Mouse (Mus musculus): ENCODE results near the gene Otud5. TPM values are rescaled to one million over a fixed set of nuclear protein-coding genes. Genes with fewer than 3 reads are reported as not detected.

Gene Otud5
- polyA plus RNA-seq, 1 experiment from 2014 or later: 44.2 TPM

DNA sequence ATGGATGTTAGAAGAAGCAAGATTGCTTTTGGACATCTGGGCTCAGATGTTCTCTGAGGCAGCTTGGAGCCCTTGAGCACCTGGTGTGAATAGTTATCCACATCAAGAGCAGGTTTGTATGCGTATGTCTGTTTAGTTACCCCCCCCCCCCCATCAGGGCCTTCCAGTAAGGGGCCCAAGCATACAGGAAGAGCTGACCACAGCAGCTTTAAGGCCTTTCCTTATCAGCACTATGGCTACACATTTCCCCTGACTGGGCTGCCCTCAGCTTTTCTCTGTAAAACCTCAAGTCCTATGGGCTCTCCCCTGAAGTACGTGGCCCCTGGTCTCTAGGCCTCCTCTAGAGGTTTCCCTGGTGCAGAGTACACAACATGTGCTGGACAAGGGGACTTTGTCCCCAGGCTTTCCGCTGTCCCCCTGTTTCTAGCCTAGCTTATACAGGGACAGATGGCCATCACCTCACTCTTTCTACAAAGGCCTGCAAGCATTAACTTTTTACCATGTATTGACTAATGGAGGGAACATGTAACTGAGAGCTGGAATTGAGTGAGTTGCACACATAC lies 18.1 kb downstream of the Otud5 start:
- no peak overlapping the region for H3K9ac ChIP-seq
- WGBS: 84% methylated on average over 3 of the region's 3 CpGs

DNA sequence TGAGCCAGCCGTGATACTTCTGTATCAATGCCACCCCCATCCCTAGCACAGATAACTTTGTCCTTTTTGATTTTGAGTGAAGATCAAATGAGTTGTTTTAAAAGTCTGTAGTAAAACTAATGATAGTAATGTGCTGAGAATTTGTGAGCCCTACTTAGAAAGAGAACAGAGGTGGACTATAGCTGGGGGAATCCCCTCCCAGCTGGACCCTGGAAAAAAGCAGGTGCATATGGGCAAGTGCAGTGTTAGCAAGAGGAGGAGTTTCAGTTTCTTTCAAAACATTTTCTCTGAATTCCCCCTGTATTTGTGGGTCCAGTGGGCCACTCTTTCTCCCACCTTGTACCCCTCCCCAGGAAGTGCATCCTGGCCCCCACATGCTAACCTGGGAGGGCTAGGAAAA lies 22.0 kb downstream of the Otud5 start:
- Histone ChIP-seq H3K27ac (no peak overlapping the region), H3K4me1 (replicated peaks) (no peaks in the 10 kb centered on the region), H3K4me2 (no peak overlapping the region), H3K27me3 (no peaks in the 10 kb centered on the region), H3K36me3 (peaks cover 14% of the 10 kb centered on the region), H3K4me3 (no peak overlapping the region), H3K9me3 (no peaks in the 10 kb centered on the region), H3K9ac (no peak overlapping the region)
- ATAC-seq (ENCODE audit: low FRiP score): no peak
- 74% methylated on average over 1 of the region's 1 CpGs for WGBS

More for the DNA sequence above, 18.1 kb downstream of the Otud5 start:
- no peak overlapping the region for H3K4me2 ChIP-seq
- no peaks in the 10 kb centered on the region for H3K4me1 ChIP-seq (replicated peaks)
- no peak overlapping the region for H3K27ac ChIP-seq
- H3K36me3 ChIP-seq: peaks cover 10% of the 10 kb centered on the region
- no peak for ATAC-seq (ENCODE audit: low FRiP score)
- no peaks in the 10 kb centered on the region for H3K27me3 ChIP-seq
- H3K9me3 ChIP-seq: no peaks in the 10 kb centered on the region
- no peak overlapping the region for H3K4me3 ChIP-seq

DNA sequence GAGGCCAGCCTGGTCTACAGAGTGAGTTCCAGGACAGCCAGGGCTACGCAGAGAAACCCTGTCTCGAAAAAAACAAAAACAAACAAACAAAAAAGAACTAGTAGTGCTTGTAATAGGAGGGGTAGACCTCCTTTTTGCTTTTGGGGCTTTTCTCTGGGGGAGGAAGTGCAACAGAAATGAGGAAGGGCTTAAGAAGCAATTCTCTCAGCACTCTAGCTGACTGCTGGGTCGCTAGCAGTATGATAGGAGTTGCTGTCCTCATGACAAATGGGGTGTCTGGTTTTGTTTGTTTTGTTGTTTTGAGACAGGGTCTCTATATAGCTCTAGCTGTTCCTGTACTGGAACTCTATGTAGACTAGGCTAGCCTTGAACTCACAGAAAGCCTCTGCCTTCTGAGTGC lies 23.4 kb downstream of the Otud5 start:
- no peak overlapping the region for H3K4me3 ChIP-seq
- H3K27me3 ChIP-seq: no peaks in the 10 kb centered on the region
- H3K4me1 ChIP-seq (replicated peaks): no peaks in the 10 kb centered on the region
- WGBS: 79% methylated on average over 3 of the region's 3 CpGs
- H3K4me2 ChIP-seq: no peak overlapping the region
- H3K9ac ChIP-seq: no peak overlapping the region
- ATAC-seq (ENCODE audit: low FRiP score): no peak
- no peak overlapping the region for H3K27ac ChIP-seq
- H3K9me3 ChIP-seq: no peaks in the 10 kb centered on the region
- H3K36me3 ChIP-seq: peaks cover 11% of the 10 kb centered on the region

DNA sequence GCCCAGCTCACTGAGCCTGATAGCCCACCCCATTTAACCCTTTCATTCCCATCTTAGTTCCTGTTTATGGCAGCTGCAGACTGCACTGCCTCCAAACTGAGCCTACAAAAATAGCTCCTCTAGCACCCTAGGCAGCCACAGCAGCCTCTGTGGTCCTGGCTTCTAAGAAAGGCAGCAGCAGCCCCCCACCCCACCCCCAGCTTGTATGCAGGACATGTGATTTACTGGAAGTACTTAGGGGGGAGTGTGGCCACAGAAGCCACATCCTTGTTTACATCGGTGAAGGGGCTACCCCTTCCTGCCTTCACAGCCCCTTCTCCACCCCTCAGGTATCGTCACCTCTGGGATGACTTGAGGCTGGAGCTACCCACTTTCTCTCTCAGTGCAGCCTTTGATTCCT lies 24.2 kb downstream of the Otud5 start:
- H3K36me3 ChIP-seq: peaks cover 7% of the 10 kb centered on the region
- no peak overlapping the region for H3K4me2 ChIP-seq
- WGBS: 66% methylated on average over 2 of the region's 2 CpGs
- H3K9ac ChIP-seq: no peak overlapping the region
- no peak for ATAC-seq (ENCODE audit: low FRiP score)
- no peaks in the 10 kb centered on the region for H3K9me3 ChIP-seq
- no peaks in the 10 kb centered on the region for H3K4me1 ChIP-seq (replicated peaks)
- H3K4me3 ChIP-seq: no peak overlapping the region
- no peak overlapping the region for H3K27ac ChIP-seq
- no peaks in the 10 kb centered on the region for H3K27me3 ChIP-seq

DNA sequence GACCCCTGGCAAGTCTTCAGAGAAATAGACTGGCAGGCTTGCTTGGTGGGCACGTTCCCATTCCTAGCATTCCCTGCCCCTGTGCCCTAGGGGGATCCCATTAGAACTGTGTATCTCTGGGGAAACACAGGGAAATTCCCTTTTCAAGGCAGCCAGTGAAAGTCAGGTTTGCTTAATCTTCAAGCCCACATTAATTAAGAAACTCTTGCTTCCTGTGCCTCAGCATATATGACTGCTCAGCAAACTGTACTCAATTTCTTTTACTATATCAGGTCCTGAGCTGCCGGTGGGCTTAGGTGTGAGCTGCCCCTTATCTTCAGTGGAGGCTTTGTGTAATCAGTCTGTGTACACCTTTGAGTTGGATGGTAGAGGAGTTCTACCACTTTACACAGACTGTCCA lies 24.6 kb downstream of the Otud5 start:
- 70% methylated on average over 2 of the region's 2 CpGs for WGBS
- no peak overlapping the region for H3K9ac ChIP-seq
- H3K4me1 ChIP-seq (replicated peaks): no peaks in the 10 kb centered on the region
- H3K27me3 ChIP-seq: no peaks in the 10 kb centered on the region
- no peak for ATAC-seq (ENCODE audit: low FRiP score)
- no peak overlapping the region for H3K4me3 ChIP-seq
- H3K4me2 ChIP-seq: no peak overlapping the region
- no peaks in the 10 kb centered on the region for H3K9me3 ChIP-seq
- H3K27ac ChIP-seq: no peak overlapping the region
- H3K36me3 ChIP-seq: peaks cover 7% of the 10 kb centered on the region

DNA sequence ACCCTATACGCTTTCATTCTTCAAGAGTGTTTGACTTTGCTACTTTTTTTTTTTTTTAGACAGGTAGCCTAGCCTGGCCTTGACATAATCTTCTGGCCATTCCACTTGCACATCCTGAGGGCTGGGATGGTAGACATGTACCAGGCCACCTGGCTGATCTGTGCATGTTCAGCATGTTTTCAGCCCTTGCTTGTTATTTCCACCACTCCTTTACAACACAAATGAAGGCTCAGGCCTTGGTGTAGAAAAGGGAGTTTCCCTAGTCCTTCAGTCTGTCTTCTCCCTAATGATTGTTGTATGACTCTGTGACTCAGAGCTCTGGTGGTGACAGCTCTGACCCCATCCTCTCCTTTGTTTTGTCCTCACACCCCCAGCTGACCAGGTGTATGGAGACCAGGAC lies 26.0 kb downstream of the Otud5 start:
- 100% methylated on average over 1 of the region's 1 CpGs for WGBS
- no peak for ATAC-seq (ENCODE audit: low FRiP score)
- no peaks in the 10 kb centered on the region for H3K9me3 ChIP-seq
- H3K9ac ChIP-seq: no peak overlapping the region
- no peak overlapping the region for H3K27ac ChIP-seq
- peaks cover 8% of the 10 kb centered on the region for H3K36me3 ChIP-seq
- H3K27me3 ChIP-seq: no peaks in the 10 kb centered on the region
- H3K4me3 ChIP-seq: no peak overlapping the region
- no peaks in the 10 kb centered on the region for H3K4me1 ChIP-seq (replicated peaks)
- no peak overlapping the region for H3K4me2 ChIP-seq

DNA sequence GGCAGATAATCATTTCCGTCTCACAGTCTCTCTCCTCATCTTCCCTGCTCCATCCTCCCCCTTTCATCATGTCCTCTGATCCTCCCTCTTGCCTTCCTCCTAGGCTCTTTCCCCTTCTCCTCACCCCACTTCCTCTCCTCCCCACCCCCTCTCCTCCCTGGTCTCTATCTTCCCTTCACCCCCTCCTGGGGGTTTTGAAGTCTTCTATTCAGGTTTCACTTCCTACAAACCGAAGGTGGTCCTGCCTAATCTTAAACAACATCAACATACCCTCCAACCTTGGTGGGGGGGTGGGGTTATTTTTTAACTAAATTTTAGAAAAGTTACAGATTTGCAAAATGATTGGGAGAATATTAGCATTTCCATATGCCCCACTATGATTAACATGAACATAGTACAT lies 27.3 kb downstream of the Otud5 start:
- Histone ChIP-seq H3K27me3 (no peaks in the 10 kb centered on the region), H3K9me3 (no peaks in the 10 kb centered on the region), H3K9ac (no peak overlapping the region), H3K27ac (no peak overlapping the region), H3K4me1 (replicated peaks) (no peaks in the 10 kb centered on the region), H3K4me2 (no peak overlapping the region), H3K4me3 (no peak overlapping the region), H3K36me3 (peaks cover 21% of the 10 kb centered on the region)
- ATAC-seq (ENCODE audit: low FRiP score): no peak
- WGBS: 41% methylated on average over 2 of the region's 2 CpGs

DNA sequence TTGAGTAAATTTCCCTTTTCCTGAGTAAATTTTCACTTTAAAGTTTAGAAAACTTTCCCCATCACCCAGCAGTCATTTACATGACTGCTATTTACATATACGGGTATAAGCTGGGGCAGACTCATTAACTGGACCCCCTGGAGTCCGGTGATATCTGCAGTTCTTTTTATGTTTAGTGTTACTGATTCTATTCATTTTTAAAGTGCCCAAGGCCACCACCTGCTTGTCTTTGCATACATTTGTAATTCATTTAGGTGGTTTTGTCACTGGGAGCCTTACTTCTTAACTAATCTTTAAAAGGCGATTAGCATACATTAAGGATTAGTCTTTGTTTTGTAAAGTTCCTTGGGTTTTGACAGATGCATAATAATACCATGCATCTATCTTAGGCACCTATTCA lies 28.7 kb downstream of the Otud5 start:
- Histone ChIP-seq H3K4me2 (no peak overlapping the region), H3K27ac (no peak overlapping the region), H3K4me3 (no peak overlapping the region), H3K27me3 (no peaks in the 10 kb centered on the region), H3K9ac (no peak overlapping the region), H3K4me1 (replicated peaks) (no peaks in the 10 kb centered on the region), H3K36me3 (peaks cover 31% of the 10 kb centered on the region), H3K9me3 (no peaks in the 10 kb centered on the region)
- WGBS: 42% methylated on average over 3 of the region's 3 CpGs
- no peak for ATAC-seq (ENCODE audit: low FRiP score)

DNA sequence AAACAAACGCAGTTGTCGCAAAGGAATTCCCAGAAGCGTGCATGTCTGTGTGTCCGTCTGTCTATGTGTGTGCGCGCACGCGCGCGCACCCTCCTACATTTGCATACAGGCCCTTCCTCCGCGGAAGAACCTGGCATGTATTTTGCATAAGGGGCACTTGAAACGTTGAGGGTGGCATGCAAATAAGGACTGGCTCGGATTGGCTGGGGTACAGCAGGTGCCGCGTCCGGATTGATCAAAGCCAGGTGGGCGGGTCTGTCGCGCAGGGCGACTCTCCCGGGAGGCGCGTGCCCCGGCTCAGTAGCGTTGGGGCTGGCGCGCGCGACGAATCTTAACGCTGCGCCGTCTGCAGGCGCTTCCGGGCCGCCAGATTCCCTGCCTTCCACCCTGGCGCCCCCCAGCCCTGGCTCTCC lies 36.8 kb downstream of the Otud5 start, which contains the start of gene Pim2:
Gene Pim2, plus strand, starts transcription at position 256 of the 413 bp plus-strand sequence.
- Histone ChIP-seq H3K36me3 (peaks cover 19% of the 10 kb centered on the region), H3K9ac (peak within 1 kb of the TSS; percentile 72), H3K4me3 (peak within 1 kb of the TSS; percentile 50), H3K9me3 (no peaks in the 10 kb centered on the region), H3K27ac (peak within 1 kb of the TSS; percentile 76), H3K4me1 (replicated peaks) (peaks cover 19% of the 10 kb centered on the region), H3K27me3 (no peaks in the 10 kb centered on the region), H3K4me2 (peak within 1 kb of the TSS; percentile 71)
- peak; percentile 92 for ATAC-seq (ENCODE audit: low FRiP score)
- WGBS: 27% methylated on average over 37 of the region's 38 CpGs

DNA sequence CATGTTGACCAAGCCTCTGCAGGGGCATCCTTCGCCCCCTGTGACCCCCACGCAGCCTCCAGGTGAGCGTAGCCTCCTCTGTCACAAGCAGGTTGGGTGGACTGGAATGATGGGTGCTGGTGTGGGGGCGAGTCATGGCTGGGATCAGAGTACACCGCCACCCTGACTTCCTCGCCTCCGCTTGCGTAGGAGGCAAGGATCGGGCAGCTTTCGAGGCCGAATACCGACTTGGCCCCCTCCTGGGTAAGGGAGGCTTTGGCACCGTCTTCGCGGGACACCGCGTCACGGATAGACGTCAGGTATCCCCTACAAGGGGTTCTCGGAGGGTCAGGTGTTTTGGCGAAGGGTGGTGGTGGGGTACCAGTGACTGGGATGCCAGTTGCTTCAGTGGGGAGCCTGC lies 37.3 kb downstream of the Otud5 start:
- Histone ChIP-seq H3K27me3 (no peaks in the 10 kb centered on the region), H3K36me3 (peaks cover 15% of the 10 kb centered on the region), H3K4me3 (peak overlapping the region; percentile 50), H3K9me3 (no peaks in the 10 kb centered on the region), H3K27ac (peak overlapping the region; percentile 76; the same call in 1 of the 2 replicates), H3K9ac (peak overlapping the region; percentile 72), H3K4me2 (peak overlapping the region; percentile 71), H3K4me1 (replicated peaks) (peaks cover 19% of the 10 kb centered on the region)
- 15% methylated on average over 21 of the region's 21 CpGs for WGBS
- peak; percentile 37 for ATAC-seq (ENCODE audit: low FRiP score)

DNA sequence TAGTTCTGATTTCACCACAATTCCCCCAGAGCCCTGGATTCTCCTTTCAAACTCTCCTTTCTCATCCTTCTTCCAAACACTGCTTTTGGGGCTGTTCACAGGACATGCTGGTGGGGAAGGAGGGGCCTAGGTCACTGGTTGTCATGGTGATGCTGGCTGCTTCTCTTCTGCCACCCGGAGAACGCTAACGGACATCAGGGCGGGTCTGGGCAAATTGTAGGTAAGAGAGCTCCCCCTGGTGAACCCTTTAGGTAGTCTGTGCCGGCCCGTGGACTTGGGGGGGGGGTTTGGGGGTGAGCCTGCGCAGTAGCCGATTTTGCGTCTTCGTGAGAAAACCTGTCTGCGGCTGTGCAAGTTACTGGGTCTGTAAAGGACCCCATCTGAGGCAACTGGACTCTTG lies 38.7 kb downstream of the Otud5 start:
- peak; percentile 47 for ATAC-seq (ENCODE audit: low FRiP score)
- peak overlapping the region; percentile 50 for H3K4me3 ChIP-seq
- no peaks in the 10 kb centered on the region for H3K9me3 ChIP-seq
- peak overlapping the region; percentile 71 for H3K4me2 ChIP-seq
- H3K27me3 ChIP-seq: no peaks in the 10 kb centered on the region
- peaks cover 21% of the 10 kb centered on the region for H3K4me1 ChIP-seq (replicated peaks)
- peaks cover 5% of the 10 kb centered on the region; the same call in 1 of the 2 replicates for H3K36me3 ChIP-seq
- H3K9ac ChIP-seq: peak overlapping the region; percentile 46; the same call in 1 of the 2 replicates
- H3K27ac ChIP-seq: 0 out of 2 replicates have a peak overlapping the region, but pooled peaks have one; percentile 23
- WGBS: 31% methylated on average over 10 of the region's 11 CpGs

DNA sequence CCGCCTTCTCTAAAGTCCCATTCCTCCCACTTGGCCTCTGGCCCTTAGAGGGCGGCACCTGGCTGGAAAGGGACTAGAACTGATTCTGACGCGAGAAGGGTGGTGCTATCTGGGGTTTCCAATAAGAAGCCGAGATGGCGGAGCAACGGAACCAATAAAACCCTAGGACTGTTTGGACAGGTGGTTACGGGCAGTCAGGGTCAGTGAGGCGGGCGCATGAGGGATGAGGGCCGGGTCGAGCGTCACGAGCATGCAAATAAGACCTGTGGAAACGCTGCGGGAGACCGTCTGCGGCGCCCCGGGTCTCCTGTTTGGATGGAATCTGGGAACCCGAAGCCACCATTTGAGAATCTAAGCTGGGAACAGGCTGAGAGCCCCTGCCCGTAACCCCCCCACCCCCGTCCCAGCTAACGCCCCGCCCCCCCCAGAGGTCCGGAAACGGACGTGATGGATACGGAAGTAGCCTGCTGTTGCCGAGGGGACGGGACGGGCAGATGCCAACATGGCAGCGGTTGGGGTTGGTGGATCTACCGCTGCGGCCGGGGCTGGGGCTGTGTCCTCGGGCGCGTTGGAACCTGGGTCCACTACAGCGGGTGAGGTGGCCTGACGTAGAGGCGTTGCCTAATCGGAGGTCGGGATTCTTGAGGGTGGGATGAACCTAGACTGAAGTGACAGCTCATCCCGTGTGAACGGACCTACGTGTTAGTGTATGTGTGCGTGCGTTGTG lies 42.8 kb downstream of the Otud5 start, which contains the start of gene Slc35a2:
Gene Slc35a2, plus strand, starts transcription at position 188 of the 727 bp plus-strand sequence.
- Histone ChIP-seq H3K9ac (peak within 1 kb of the TSS; percentile 70), H3K4me3 (peak within 1 kb of the TSS; percentile 55), H3K36me3 (no peaks in the 10 kb centered on the region), H3K27ac (peak within 1 kb of the TSS; percentile 89), H3K9me3 (no peaks in the 10 kb centered on the region), H3K27me3 (no peaks in the 10 kb centered on the region), H3K4me2 (peak within 1 kb of the TSS; percentile 65), H3K4me1 (replicated peaks) (peaks cover 13% of the 10 kb centered on the region)
- 18% methylated on average over 49 of the region's 49 CpGs for WGBS
- ATAC-seq (ENCODE audit: low FRiP score): peak; percentile 90
